Mouse (Mus musculus) MEL (cell line): ENCODE measurements around the gene Depp1.

Source experiments
- CTCF ChIP-seq, 3 experiments: IDR thresholded peaks in 2 of 3; conservative IDR thresholded peaks in 1 of 3; 2 replicates each; pipeline ENCODE4 v1.5.1; 2011 to 2012; ENCODE audit warnings: low read length in 3 of 3, low read depth in 2 of 3, mild to moderate bottlenecking in 2 of 3, improper control_type of control experiment in 1 of 3, inconsistent platforms in 1 of 3, mixed read lengths in 1 of 3, moderate library complexity in 1 of 3; ENCODE audit not compliant: control insufficient read depth in 1 of 3, insufficient read depth in 1 of 3, poor library complexity in 1 of 3, severe bottlenecking in 1 of 3
- EP300 ChIP-seq, 2 experiments: IDR thresholded peaks; 2 replicates each; pipeline ENCODE4 v1.6.1; 2011; ENCODE audit warnings: improper control_type of control experiment in 2 of 2, low read length in 2 of 2, low read depth in 1 of 2, mild to moderate bottlenecking in 1 of 2
- TBP ChIP-seq: IDR thresholded peaks from 2 replicates; pipeline ENCODE4 v1.8.0; 2011; ENCODE audit warnings: low read depth, low read length, improper control_type of control experiment

- TF ChIP-seq EP300 (IDR thresholded peaks at IDR 0.05; ENCODE audit: low read depth in 1 of 2, low read length in 2 of 2) (no peak), CTCF (IDR thresholded peaks at IDR 0.05 in 2 of 3, conservative IDR thresholded peaks at IDR 0.05 in 1 of 3; ENCODE audit: control insufficient read depth in 1 of 3, insufficient read depth in 1 of 3, low read depth in 2 of 3, low read length in 3 of 3, poor library complexity in 1 of 3, severe bottlenecking in 1 of 3) (no peak), TBP (no peak)
Observed at GRCm38 (mm10) chr6:116693639-116694038, 43.2 kb downstream of the Depp1 start.
